Mouse (Mus musculus) neural tube, embryonic 15.5 days (tissue): ENCODE measurements at regions not wholly inside any gene's neighbourhood (a gene's known extent, or its start where the extent isn't known, plus 50 kb on each side); places are given as distances from the start of the nearest gene placed in this dataset.
"Not testable (repeated sequence)": the region's sequence is repeated elsewhere in the genome, so short reads cannot be mapped to it uniquely, and the experiment has no call there.

Experiments used
- ATAC-seq: fragments of 200-750 bp; cut with Nextera tagmentation; 2 replicates; pipeline ENCODE4 v1.8.0; 2017; ENCODE audit warnings: mild to moderate bottlenecking, moderate TSS enrichment, moderate library complexity; ENCODE audit not compliant: low FRiP score
- H3K27ac ChIP-seq: fragments of 300-500 bp; sonication (generic); replicated peaks from 2 replicates; pipeline ENCODE4 v1.5.1; 2015; ENCODE audit warnings: mild to moderate bottlenecking, inconsistent platforms
- H3K27me3 ChIP-seq: fragments of 300-500 bp; sonication (generic); replicated peaks from 2 replicates; pipeline ENCODE4 v1.6.1; 2015; ENCODE audit warnings: inconsistent platforms
- H3K36me3 ChIP-seq: fragments of 300-500 bp; sonication (generic); 2 replicates; pipeline ENCODE4 v1.6.1; 2015; ENCODE audit warnings: inconsistent platforms
- H3K4me1 ChIP-seq: fragments of 300-500 bp; sonication (generic); 2 replicates; pipeline ENCODE4 v1.6.1; 2015; ENCODE audit warnings: inconsistent platforms
- H3K4me2 ChIP-seq: fragments of 300-500 bp; sonication (generic); 2 replicates; pipeline ENCODE4 v1.6.1; 2015; ENCODE audit warnings: inconsistent platforms, mild to moderate bottlenecking, moderate library complexity
- H3K4me3 ChIP-seq: fragments of 300-500 bp; sonication (generic); replicated peaks from 2 replicates; pipeline ENCODE4 v1.5.1; 2015; ENCODE audit warnings: mild to moderate bottlenecking, inconsistent platforms
- H3K9ac ChIP-seq: fragments of 300-500 bp; sonication (generic); replicated peaks from 2 replicates; pipeline ENCODE4 v1.6.1; 2015; ENCODE audit warnings: mild to moderate bottlenecking, inconsistent platforms
- H3K9me3 ChIP-seq: fragments of 300-500 bp; sonication (generic); replicated peaks from 2 replicates; pipeline ENCODE4 v1.6.1; 2016; ENCODE audit warnings: inconsistent platforms
- WGBS: fragments of 180-500 bp; shearing (Covaris S2); methylation state at CpG from one replicate; pipeline ENCODE4 v1.1.7; 2015; ENCODE audit warnings: mixed read lengths; 5-methylcytosine and 5-hydroxymethylcytosine counted together

- Histone ChIP-seq H3K36me3 (no peaks in the 10 kb centered on the region), H3K4me2 (no peak overlapping the region), H3K27me3 (no peaks in the 10 kb centered on the region), H3K4me1 (no peaks in the 10 kb centered on the region), H3K4me3 (no peak overlapping the region), H3K27ac (no peak overlapping the region), H3K9ac (no peak overlapping the region), H3K9me3 (no peaks in the 10 kb centered on the region)
- WGBS = 96% methylated on average over 1 of the region's 1 CpGs
- no peak for ATAC-seq
Observed at GRCm38 (mm10) chr3:4834459-4834858, 916.1 kb upstream of the Gm8797 start.

GRCm38 (mm10) chr3:4835645-4836044 is 915.0 kb upstream of the Gm8797 start:
- no peak overlapping the region for H3K4me2 ChIP-seq
- no peaks in the 10 kb centered on the region for H3K4me1 ChIP-seq
- no peak overlapping the region for H3K27ac ChIP-seq
- no peak for ATAC-seq
- WGBS = 100% methylated on average over 1 of the region's 1 CpGs
- no peaks in the 10 kb centered on the region for H3K27me3 ChIP-seq
- no peaks in the 10 kb centered on the region for H3K9me3 ChIP-seq
- no peak overlapping the region for H3K4me3 ChIP-seq
- no peaks in the 10 kb centered on the region for H3K36me3 ChIP-seq
- no peak overlapping the region for H3K9ac ChIP-seq

- 50% methylated on average over 1 of the region's 1 CpGs for WGBS
- Histone ChIP-seq H3K9me3 (no peaks in the 10 kb centered on the region), H3K36me3 (no peaks in the 10 kb centered on the region)
Observed at GRCm38 (mm10) chr3:4836888-4837287, 913.7 kb upstream of the Gm8797 start.

GRCm38 (mm10) chr3:4854958-4855566 is 895.5 kb upstream of the Gm8797 start:
- no peak for ATAC-seq
- Histone ChIP-seq H3K36me3 (no peaks in the 10 kb centered on the region), H3K4me1 (no peaks in the 10 kb centered on the region), H3K4me2 (no peak overlapping the region), H3K9me3 (no peaks in the 10 kb centered on the region), H3K9ac (no peak overlapping the region), H3K27me3 (no peaks in the 10 kb centered on the region), H3K27ac (no peak overlapping the region), H3K4me3 (no peak overlapping the region)
- WGBS = 55% methylated on average over 1 of the region's 1 CpGs

More at GRCm38 (mm10) chr3:4836888-4837287, 913.7 kb upstream of the Gm8797 start:
- Histone ChIP-seq H3K9ac (no peak overlapping the region), H3K4me2 (no peak overlapping the region), H3K4me1 (no peaks in the 10 kb centered on the region), H3K27ac (no peak overlapping the region), H3K27me3 (no peaks in the 10 kb centered on the region), H3K4me3 (no peak overlapping the region)
- no peak for ATAC-seq

GRCm38 (mm10) chr3:4856571-4856970 is 894.0 kb upstream of the Gm8797 start:
- no peak overlapping the region for H3K27ac ChIP-seq
- H3K9me3 ChIP-seq = no peaks in the 10 kb centered on the region
- ATAC-seq = no peak
- H3K36me3 ChIP-seq = no peaks in the 10 kb centered on the region
- H3K27me3 ChIP-seq = no peaks in the 10 kb centered on the region
- no peak overlapping the region for H3K4me3 ChIP-seq
- H3K4me1 ChIP-seq = no peaks in the 10 kb centered on the region
- H3K4me2 ChIP-seq = no peak overlapping the region
- H3K9ac ChIP-seq = no peak overlapping the region

- H3K36me3 ChIP-seq = no peaks in the 10 kb centered on the region
- 66% methylated on average over 1 of the region's 1 CpGs for WGBS
- no peak overlapping the region for H3K4me3 ChIP-seq
- H3K4me2 ChIP-seq = no peak overlapping the region
- ATAC-seq = no peak
- no peak overlapping the region for H3K9ac ChIP-seq
- H3K4me1 ChIP-seq = no peaks in the 10 kb centered on the region
- H3K27ac ChIP-seq = no peak overlapping the region
- no peaks in the 10 kb centered on the region for H3K27me3 ChIP-seq
- no peaks in the 10 kb centered on the region for H3K9me3 ChIP-seq
Observed at GRCm38 (mm10) chr3:4866226-4866625, 884.4 kb upstream of the Gm8797 start.

GRCm38 (mm10) chr3:4885916-4886315 is 864.7 kb upstream of the Gm8797 start:
- no peak overlapping the region for H3K27ac ChIP-seq
- no peak overlapping the region for H3K9ac ChIP-seq
- H3K36me3 ChIP-seq = no peaks in the 10 kb centered on the region
- no peak for ATAC-seq
- H3K27me3 ChIP-seq = no peaks in the 10 kb centered on the region
- no peaks in the 10 kb centered on the region for H3K9me3 ChIP-seq
- 93% methylated on average over 3 of the region's 3 CpGs for WGBS
- H3K4me2 ChIP-seq = no peak overlapping the region
- H3K4me3 ChIP-seq = no peak overlapping the region
- H3K4me1 ChIP-seq = no peaks in the 10 kb centered on the region

- H3K4me3 ChIP-seq = no peak overlapping the region
- 87% methylated on average over 2 of the region's 2 CpGs for WGBS
- peaks cover 9% of the 10 kb centered on the region; the same call in 1 of the 2 replicates for H3K9me3 ChIP-seq
- H3K9ac ChIP-seq = no peak overlapping the region
- ATAC-seq = no peak
- no peaks in the 10 kb centered on the region for H3K36me3 ChIP-seq
- no peak overlapping the region for H3K27ac ChIP-seq
- no peaks in the 10 kb centered on the region for H3K4me1 ChIP-seq
- no peak overlapping the region for H3K4me2 ChIP-seq
- no peaks in the 10 kb centered on the region for H3K27me3 ChIP-seq
Observed at GRCm38 (mm10) chr3:4893108-4893507, 857.5 kb upstream of the Gm8797 start.

- H3K27me3 ChIP-seq = no peaks in the 10 kb centered on the region
- no peak for ATAC-seq
Observed at GRCm38 (mm10) chr3:4895811-4896210, 854.8 kb upstream of the Gm8797 start.

GRCm38 (mm10) chr3:4907556-4907955 is 843.0 kb upstream of the Gm8797 start:
- 95% methylated on average over 2 of the region's 2 CpGs for WGBS

More at GRCm38 (mm10) chr3:4895811-4896210, 854.8 kb upstream of the Gm8797 start:
- peaks cover 9% of the 10 kb centered on the region; the same call in 1 of the 2 replicates for H3K9me3 ChIP-seq
- H3K36me3 ChIP-seq = no peaks in the 10 kb centered on the region
- H3K4me2 ChIP-seq = no peak overlapping the region
- 82% methylated on average over 2 of the region's 2 CpGs for whole genome bisulfite sequencing
- no peak overlapping the region for H3K9ac ChIP-seq
- no peak overlapping the region for H3K4me3 ChIP-seq
- H3K27ac ChIP-seq = no peak overlapping the region
- H3K4me1 ChIP-seq = no peaks in the 10 kb centered on the region

GRCm38 (mm10) chr3:4930731-4931130 is 819.9 kb upstream of the Gm8797 start:
- H3K27ac ChIP-seq, H3K4me1 ChIP-seq, H3K9ac ChIP-seq, H3K27me3 ChIP-seq, H3K9me3 ChIP-seq, ATAC-seq, H3K4me3 ChIP-seq, H3K36me3 ChIP-seq, H3K4me2 ChIP-seq: not testable (repeated sequence)
- WGBS = 96% methylated on average over 3 of the region's 3 CpGs

More at GRCm38 (mm10) chr3:4907556-4907955, 843.0 kb upstream of the Gm8797 start:
- not testable (repeated sequence) for H3K36me3 ChIP-seq, H3K4me3 ChIP-seq, H3K4me2 ChIP-seq, H3K4me1 ChIP-seq, H3K9ac ChIP-seq, H3K27me3 ChIP-seq, H3K27ac ChIP-seq, ATAC-seq, H3K9me3 ChIP-seq

GRCm38 (mm10) chr3:4971496-4971895 is 779.1 kb upstream of the Gm8797 start:
- no peak for ATAC-seq
- WGBS = 90% methylated on average over 1 of the region's 1 CpGs
- Histone ChIP-seq H3K27ac (no peak overlapping the region), H3K27me3 (no peaks in the 10 kb centered on the region), H3K9me3 (no peaks in the 10 kb centered on the region), H3K9ac (no peak overlapping the region), H3K36me3 (no peaks in the 10 kb centered on the region), H3K4me2 (no peak overlapping the region), H3K4me3 (no peak overlapping the region), H3K4me1 (peaks cover 2% of the 10 kb centered on the region; the same call in 1 of the 2 replicates)
